Mouse (Mus musculus): ENCODE measurements at regions not wholly inside any gene's neighbourhood (a gene's known extent, or its start where the extent isn't known, plus 50 kb on each side); places are given as distances from the start of the nearest gene placed in this dataset.
"Not testable (repeated sequence)": the region's sequence is repeated elsewhere in the genome, so short reads cannot be mapped to it uniquely, and the experiment has no call there.

- Histone ChIP-seq H3K4me2 (replicated peaks) (no peak overlapping the region), H3K4me3 (replicated peaks; ENCODE audit: low read length) (no peak overlapping the region), H3K9me3 (ENCODE audit: control insufficient read depth, low read length) (no peaks in the 10 kb centered on the region), H3K36me3 (replicated peaks; ENCODE audit: control insufficient read depth, insufficient read depth) (no peaks in the 10 kb centered on the region), H3K27ac (no peak overlapping the region), H3K4me1 (replicated peaks; ENCODE audit: control insufficient read depth, insufficient read depth, low read length) (no peaks in the 10 kb centered on the region), H3K9ac (no peak overlapping the region), H3K27me3 (ENCODE audit: control insufficient read depth, insufficient read depth, low read length) (no peaks in the 10 kb centered on the region)
- WGBS, result 27% methylated on average over 1 of the region's 1 CpGs
- DNase-seq (ENCODE audit: low spot score) (no peak), ATAC-seq (ENCODE audit: low FRiP score) (no peak)
These were observed 180.5 kb upstream of the Masp1 start for GRCm38 (mm10) chr16:23701156-23701555.

GRCm38 (mm10) chr16:23694226-23694625, 173.6 kb upstream of the Masp1 start:
- not testable (repeated sequence) for H3K9me3 ChIP-seq (ENCODE audit: control insufficient read depth, low read length); ATAC-seq (ENCODE audit: low FRiP score); H3K9ac ChIP-seq; H3K27ac ChIP-seq; H3K4me1 ChIP-seq (replicated peaks; ENCODE audit: control insufficient read depth, insufficient read depth, low read length); DNase-seq (ENCODE audit: low spot score); H3K36me3 ChIP-seq (replicated peaks; ENCODE audit: control insufficient read depth, insufficient read depth); H3K4me2 ChIP-seq (replicated peaks); H3K4me3 ChIP-seq (replicated peaks; ENCODE audit: low read length); H3K27me3 ChIP-seq (ENCODE audit: control insufficient read depth, insufficient read depth, low read length)

GRCm38 (mm10) chr16:23690061-23690460, 169.4 kb upstream of the Masp1 start:
- 97% methylated on average over 2 of the region's 2 CpGs for WGBS
- Histone ChIP-seq H3K4me2 (replicated peaks) (no peak overlapping the region), H3K9ac (no peak overlapping the region), H3K27ac (no peak overlapping the region), H3K36me3 (replicated peaks; ENCODE audit: control insufficient read depth, insufficient read depth) (no peaks in the 10 kb centered on the region), H3K27me3 (ENCODE audit: control insufficient read depth, insufficient read depth, low read length) (no peaks in the 10 kb centered on the region), H3K9me3 (ENCODE audit: control insufficient read depth, low read length) (no peaks in the 10 kb centered on the region), H3K4me3 (replicated peaks; ENCODE audit: low read length) (no peak overlapping the region), H3K4me1 (replicated peaks; ENCODE audit: control insufficient read depth, insufficient read depth, low read length) (no peaks in the 10 kb centered on the region)
- ATAC-seq (ENCODE audit: low FRiP score) (no peak), DNase-seq (ENCODE audit: low spot score) (no peak)

GRCm38 (mm10) chr16:23686783-23687182, 166.2 kb upstream of the Masp1 start:
- H3K4me3 ChIP-seq (replicated peaks; ENCODE audit: low read length), result no peak overlapping the region
- H3K36me3 ChIP-seq (replicated peaks; ENCODE audit: control insufficient read depth, insufficient read depth), result no peaks in the 10 kb centered on the region
- no peaks in the 10 kb centered on the region for H3K4me1 ChIP-seq (replicated peaks; ENCODE audit: control insufficient read depth, insufficient read depth, low read length)
- ATAC-seq (ENCODE audit: low FRiP score), result no peak
- no peak overlapping the region for H3K9ac ChIP-seq
- no peak overlapping the region for H3K4me2 ChIP-seq (replicated peaks)
- H3K27ac ChIP-seq, result no peak overlapping the region
- no peak for DNase-seq (ENCODE audit: low spot score)
- WGBS, result 70% methylated on average over 8 of the region's 8 CpGs
- H3K9me3 ChIP-seq (ENCODE audit: control insufficient read depth, low read length), result no peaks in the 10 kb centered on the region
- H3K27me3 ChIP-seq (ENCODE audit: control insufficient read depth, insufficient read depth, low read length), result no peaks in the 10 kb centered on the region

- Histone ChIP-seq H3K36me3 (replicated peaks; ENCODE audit: control insufficient read depth, insufficient read depth) (no peaks in the 10 kb centered on the region), H3K4me3 (replicated peaks; ENCODE audit: low read length) (no peak overlapping the region), H3K9me3 (ENCODE audit: control insufficient read depth, low read length) (no peaks in the 10 kb centered on the region), H3K27me3 (ENCODE audit: control insufficient read depth, insufficient read depth, low read length) (no peaks in the 10 kb centered on the region), H3K9ac (no peak overlapping the region), H3K4me1 (replicated peaks; ENCODE audit: control insufficient read depth, insufficient read depth, low read length) (no peaks in the 10 kb centered on the region), H3K27ac (no peak overlapping the region), H3K4me2 (replicated peaks) (no peak overlapping the region)
- WGBS, result 83% methylated on average over 2 of the region's 2 CpGs
- ATAC-seq (ENCODE audit: low FRiP score) (no peak), DNase-seq (ENCODE audit: low spot score) (no peak)
These were observed 159.8 kb upstream of the Masp1 start for GRCm38 (mm10) chr16:23680434-23680833.

- ATAC-seq (ENCODE audit: low FRiP score) (no peak), DNase-seq (ENCODE audit: low spot score) (no peak)
- WGBS, result 30% methylated on average over 6 of the region's 6 CpGs
- no peak overlapping the region for H3K27ac ChIP-seq
- no peak overlapping the region for H3K4me3 ChIP-seq (replicated peaks; ENCODE audit: low read length)
- H3K4me2 ChIP-seq (replicated peaks), result no peak overlapping the region
- H3K9ac ChIP-seq, result no peak overlapping the region
- H3K9me3 ChIP-seq (ENCODE audit: control insufficient read depth, low read length), result no peaks in the 10 kb centered on the region
- 0 out of 2 replicates have a peak, but pooled peaks cover 7% of the 10 kb centered on the region for H3K4me1 ChIP-seq (replicated peaks; ENCODE audit: control insufficient read depth, insufficient read depth, low read length)
- no peaks in the 10 kb centered on the region for H3K27me3 ChIP-seq (ENCODE audit: control insufficient read depth, insufficient read depth, low read length)
- H3K36me3 ChIP-seq (replicated peaks; ENCODE audit: control insufficient read depth, insufficient read depth), result no peaks in the 10 kb centered on the region
These were observed 151.8 kb upstream of the Masp1 start for GRCm38 (mm10) chr16:23672375-23672774.

GRCm38 (mm10) chr16:23670161-23670560, 149.5 kb upstream of the Masp1 start:
- Histone ChIP-seq H3K4me3 (replicated peaks; ENCODE audit: low read length) (no peak overlapping the region), H3K9ac (no peak overlapping the region), H3K9me3 (ENCODE audit: control insufficient read depth, low read length) (no peaks in the 10 kb centered on the region), H3K27me3 (ENCODE audit: control insufficient read depth, insufficient read depth, low read length) (no peaks in the 10 kb centered on the region), H3K4me2 (replicated peaks) (no peak overlapping the region), H3K36me3 (replicated peaks; ENCODE audit: control insufficient read depth, insufficient read depth) (no peaks in the 10 kb centered on the region), H3K4me1 (replicated peaks; ENCODE audit: control insufficient read depth, insufficient read depth, low read length) (0 out of 2 replicates have a peak, but pooled peaks cover 7% of the 10 kb centered on the region), H3K27ac (no peak overlapping the region)
- 68% methylated on average over 4 of the region's 4 CpGs for WGBS
- no peak for ATAC-seq (ENCODE audit: low FRiP score)
- no peak for DNase-seq (ENCODE audit: low spot score)

GRCm38 (mm10) chr16:23669651-23670050, 149.0 kb upstream of the Masp1 start:
- peak; percentile 29 for DNase-seq (ENCODE audit: low spot score)
- Histone ChIP-seq H3K4me2 (replicated peaks) (no peak overlapping the region), H3K36me3 (replicated peaks; ENCODE audit: control insufficient read depth, insufficient read depth) (no peaks in the 10 kb centered on the region), H3K4me3 (replicated peaks; ENCODE audit: low read length) (no peak overlapping the region), H3K27ac (no peak overlapping the region), H3K4me1 (replicated peaks; ENCODE audit: control insufficient read depth, insufficient read depth, low read length) (0 out of 2 replicates have a peak, but pooled peaks cover 7% of the 10 kb centered on the region), H3K9me3 (ENCODE audit: control insufficient read depth, low read length) (no peaks in the 10 kb centered on the region), H3K9ac (no peak overlapping the region), H3K27me3 (ENCODE audit: control insufficient read depth, insufficient read depth, low read length) (no peaks in the 10 kb centered on the region)
- peak; percentile 46; the same call in 1 of the 2 replicates for ATAC-seq (ENCODE audit: low FRiP score)
- 66% methylated on average over 4 of the region's 4 CpGs for WGBS

Data from hindbrain, embryonic 14.5 days (tissue).